Mouse (Mus musculus): ENCODE data around the gene Klrg2. TPM values are rescaled to one million over a fixed set of nuclear protein-coding genes. Genes with fewer than 3 reads are reported as not detected.
"Not testable (repeated sequence)": the region's sequence is repeated elsewhere in the genome, so short reads cannot be mapped to it uniquely, and the experiment has no call there.

The Klrg2 gene
- total and polyA plus RNA-seq, 3 experiments, result 0.12 to 0.34 (median 0.27) TPM

GRCm38 (mm10) chr6:38671270-38671669 is 34.2 kb upstream of the Klrg2 start:
- dilution Hi-C loops (cut with MboI; ENCODE audit: extremely low pct_ligation_motif_present, extremely low pct_unique_long_range_greater_than_20kb, low sequenced_read_pairs) (no loop called here), in situ Hi-C loops (cut with MboI; ENCODE audit: low pct_ligation_motif_present, low pct_unique_long_range_greater_than_20kb, low sequenced_read_pairs) (no loop called here)
- TF ChIP-seq JUN (IDR thresholded peaks at IDR 0.05; ENCODE audit: insufficient read depth, low read depth, low read length) (no peak), NELFE (IDR thresholded peaks at IDR 0.05; ENCODE audit: low read depth, low read length) (no peak), CTCF (conservative IDR thresholded peaks at IDR 0.05 in 1 of 2, IDR thresholded peaks at IDR 0.05 in 1 of 2; ENCODE audit: low read depth in 2 of 2, low read length in 2 of 2) (0 out of 4 replicates have a peak, but pooled peaks of 1 of the 2 experiments have one; percentile 1), ZMIZ1 (IDR thresholded peaks at IDR 0.05; ENCODE audit: low read depth, low read length) (no peak), ETS1 (conservative IDR thresholded peaks at IDR 0.05; ENCODE audit: low read depth, low read length) (no peak), SMC3 (IDR thresholded peaks at IDR 0.05; ENCODE audit: low read depth, low read length) (no peak)
- Histone ChIP-seq H3K9me3 (replicated peaks; ENCODE audit: low read length) (no peaks in the 10 kb centered on the region), H3K27me3 (replicated peaks) (no peaks in the 10 kb centered on the region), H3K79me2 (replicated peaks; ENCODE audit: control insufficient read depth, extremely low read depth, insufficient read depth, poor library complexity, severe bottlenecking) (no peaks in the 10 kb centered on the region), H3K4me1 (ENCODE audit: control insufficient read depth in 1 of 2, insufficient read depth in 2 of 2) (peaks cover 4 to 7% of the 10 kb centered on the region in 2 experiments; a peak in 3 of 4 replicates), H3K9ac (ENCODE audit: insufficient read depth, low read depth) (no peak overlapping the region), H3K4me2 (ENCODE audit: insufficient read depth, low read depth, poor library complexity, severe bottlenecking) (no peak overlapping the region), H3K4me3 (replicated peaks in 1 of 3; ENCODE audit: low read depth in 2 of 3, low read length in 2 of 3, poor library complexity in 1 of 3) (no peak overlapping the region), H3K27ac (ENCODE audit: insufficient read depth, low read depth) (no peak overlapping the region), H3K36me3 (replicated peaks in 1 of 2; ENCODE audit: control insufficient read depth in 1 of 2, insufficient read depth in 1 of 2, low read length in 1 of 2) (no peaks in the 10 kb centered on the region)
- no peak for DNase-seq (ENCODE audit: extremely low read depth)

- dilution Hi-C loops (cut with MboI; ENCODE audit: extremely low pct_ligation_motif_present, extremely low pct_unique_long_range_greater_than_20kb, low sequenced_read_pairs); H3K36me3 ChIP-seq (replicated peaks in 1 of 2; ENCODE audit: control insufficient read depth in 1 of 2, insufficient read depth in 1 of 2, low read length in 1 of 2); H3K9me3 ChIP-seq (replicated peaks; ENCODE audit: low read length); DNase-seq (ENCODE audit: extremely low read depth); H3K27me3 ChIP-seq (replicated peaks); H3K27ac ChIP-seq (ENCODE audit: insufficient read depth, low read depth); H3K79me2 ChIP-seq (replicated peaks; ENCODE audit: control insufficient read depth, extremely low read depth, insufficient read depth, poor library complexity, severe bottlenecking); H3K4me1 ChIP-seq (ENCODE audit: control insufficient read depth in 1 of 2, insufficient read depth in 2 of 2); in situ Hi-C loops (cut with MboI; ENCODE audit: low pct_ligation_motif_present, low pct_unique_long_range_greater_than_20kb, low sequenced_read_pairs); H3K4me3 ChIP-seq (replicated peaks in 1 of 3; ENCODE audit: low read depth in 2 of 3, low read length in 2 of 3, poor library complexity in 1 of 3); H3K9ac ChIP-seq (ENCODE audit: insufficient read depth, low read depth); H3K4me2 ChIP-seq (ENCODE audit: insufficient read depth, low read depth, poor library complexity, severe bottlenecking): not testable (repeated sequence)
Observed at GRCm38 (mm10) chr6:38670488-38670887, 33.4 kb upstream of the Klrg2 start.

- no peaks in the 10 kb centered on the region for H3K79me2 ChIP-seq (replicated peaks; ENCODE audit: control insufficient read depth, extremely low read depth, insufficient read depth, poor library complexity, severe bottlenecking)
- peak; percentile 35 for DNase-seq (ENCODE audit: extremely low read depth)
- no peak overlapping the region for H3K27ac ChIP-seq (ENCODE audit: insufficient read depth, low read depth)
- no peak overlapping the region for H3K9ac ChIP-seq (ENCODE audit: insufficient read depth, low read depth)
- H3K27me3 ChIP-seq (replicated peaks), result peaks cover 5% of the 10 kb centered on the region
- H3K4me2 ChIP-seq (ENCODE audit: insufficient read depth, low read depth, poor library complexity, severe bottlenecking), result no peak overlapping the region
- no peaks in the 10 kb centered on the region for H3K9me3 ChIP-seq (replicated peaks; ENCODE audit: low read length)
- no peaks in the 10 kb centered on the region for H3K36me3 ChIP-seq (replicated peaks in 1 of 2; ENCODE audit: control insufficient read depth in 1 of 2, insufficient read depth in 1 of 2, low read length in 1 of 2)
- in situ Hi-C loops (cut with MboI; ENCODE audit: low pct_ligation_motif_present, low pct_unique_long_range_greater_than_20kb, low sequenced_read_pairs), result no loop called here
- peaks cover 4 to 7% of the 10 kb centered on the region in 2 experiments; a peak in 3 of 4 replicates for H3K4me1 ChIP-seq (ENCODE audit: control insufficient read depth in 1 of 2, insufficient read depth in 2 of 2)
- dilution Hi-C loops (cut with MboI; ENCODE audit: extremely low pct_ligation_motif_present, extremely low pct_unique_long_range_greater_than_20kb, low sequenced_read_pairs), result no loop called here
- H3K4me3 ChIP-seq (replicated peaks in 1 of 3; ENCODE audit: low read depth in 2 of 3, low read length in 2 of 3, poor library complexity in 1 of 3), result no peak overlapping the region
- TF ChIP-seq SIN3A (IDR thresholded peaks at IDR 0.05; ENCODE audit: low read length) (no peak), USF2 (conservative IDR thresholded peaks at IDR 0.05; ENCODE audit: low read depth, low read length) (no peak), ETS1 (conservative IDR thresholded peaks at IDR 0.05; ENCODE audit: low read depth, low read length) (no peak), RAD21 (IDR thresholded peaks at IDR 0.05; ENCODE audit: low read depth, low read length) (peak; percentile 3), CHD2 (IDR thresholded peaks at IDR 0.05; ENCODE audit: low read length) (no peak), TCF12 (IDR thresholded peaks at IDR 0.05; ENCODE audit: low read depth, low read length) (no peak), UBTF (IDR thresholded peaks at IDR 0.05; ENCODE audit: low read depth, low read length) (no peak), ZNF384 (IDR thresholded peaks at IDR 0.05; ENCODE audit: low read depth, low read length) (no peak), POLR2AphosphoS2 (IDR thresholded peaks at IDR 0.05; ENCODE audit: low read depth, low read length) (no peak), MXI1 (IDR thresholded peaks at IDR 0.05; ENCODE audit: low read depth, low read length) (no peak), MEF2A (IDR thresholded peaks at IDR 0.05; ENCODE audit: borderline replicate concordance, low read depth, low read length) (no peak), BHLHE40 (IDR thresholded peaks at IDR 0.05; ENCODE audit: low read depth, low read length) (peak; percentile 79), TBP (conservative IDR thresholded peaks at IDR 0.05; ENCODE audit: low read depth, low read length) (no peak), GABPA (IDR thresholded peaks at IDR 0.05; ENCODE audit: insufficient replicate concordance, low read depth, low read length) (no peak), CHD1 (IDR thresholded peaks at IDR 0.05; ENCODE audit: low read depth, low read length) (no peak), MYC (IDR thresholded peaks at IDR 0.05; ENCODE audit: low read depth, low read length) (no peak), IRF4 (IDR thresholded peaks at IDR 0.05; ENCODE audit: low read depth, low read length) (no peak), NELFE (IDR thresholded peaks at IDR 0.05; ENCODE audit: low read depth, low read length) (no peak), ZMIZ1 (IDR thresholded peaks at IDR 0.05; ENCODE audit: low read depth, low read length) (no peak), MAFK (IDR thresholded peaks at IDR 0.05; ENCODE audit: insufficient replicate concordance, low read length) (no peak), JUND (conservative IDR thresholded peaks at IDR 0.05; ENCODE audit: low read depth, low read length) (no peak), CTCF (conservative IDR thresholded peaks at IDR 0.05 in 1 of 2, IDR thresholded peaks at IDR 0.05 in 1 of 2; ENCODE audit: low read depth in 2 of 2, low read length in 2 of 2) (peak in 1 of 2 experiments; percentile 55; a peak in 2 of 4 replicates), MAX (IDR thresholded peaks at IDR 0.05; ENCODE audit: low read length) (no peak), NRF1 (IDR thresholded peaks at IDR 0.05; ENCODE audit: low read depth, low read length) (no peak)
Observed at GRCm38 (mm10) chr6:38669580-38669979, 32.5 kb upstream of the Klrg2 start.

Data from CH12.LX (cell line).